Mouse (Mus musculus): ENCODE results near the gene Ppfibp1.
"Not testable (repeated sequence)": the region's sequence is repeated elsewhere in the genome, so short reads cannot be mapped to it uniquely, and the experiment has no call there.

Ppfibp1 gene

DNA sequence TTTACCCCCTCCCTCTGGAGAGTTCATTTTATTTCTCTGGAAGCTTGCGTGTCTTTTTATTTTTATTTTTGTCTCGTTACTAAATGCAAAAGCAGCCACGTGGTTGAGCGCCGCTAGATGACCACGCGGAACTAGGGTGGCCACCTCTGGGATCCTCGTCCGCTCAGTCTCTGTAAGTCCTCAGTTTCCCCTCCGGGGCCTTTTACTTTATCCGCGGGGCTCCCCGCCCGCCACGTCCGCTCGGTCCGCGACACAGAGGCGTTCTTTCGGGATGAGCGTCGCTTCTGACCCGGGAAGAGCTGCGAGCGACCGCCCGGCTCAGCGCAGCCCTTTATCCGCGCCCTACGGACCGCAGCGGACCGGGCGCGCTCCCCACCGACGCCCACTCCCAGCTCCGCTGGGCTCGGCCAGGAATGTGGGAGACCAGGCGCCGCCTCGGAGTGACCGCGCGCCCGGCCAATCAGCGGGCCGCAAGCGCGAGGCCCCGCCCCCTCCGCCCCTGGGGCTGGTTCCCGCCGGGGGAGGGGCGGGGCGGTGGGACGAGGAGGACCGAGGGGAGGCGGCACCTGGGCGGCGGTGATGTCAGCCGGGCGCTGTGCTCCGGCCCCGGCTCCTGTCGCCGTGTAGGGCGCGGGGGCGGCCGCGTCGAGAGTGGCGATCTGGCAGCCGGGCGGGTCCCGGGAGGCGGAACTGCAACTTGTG lies at the start of gene Ppfibp1:
Gene Ppfibp1, plus strand, starts transcription at position 530 of the 702 bp plus-strand sequence.
- peak; percentile 91 to 93 for DNase-seq (ENCODE audit: low spot score in 2 of 2)

DNA sequence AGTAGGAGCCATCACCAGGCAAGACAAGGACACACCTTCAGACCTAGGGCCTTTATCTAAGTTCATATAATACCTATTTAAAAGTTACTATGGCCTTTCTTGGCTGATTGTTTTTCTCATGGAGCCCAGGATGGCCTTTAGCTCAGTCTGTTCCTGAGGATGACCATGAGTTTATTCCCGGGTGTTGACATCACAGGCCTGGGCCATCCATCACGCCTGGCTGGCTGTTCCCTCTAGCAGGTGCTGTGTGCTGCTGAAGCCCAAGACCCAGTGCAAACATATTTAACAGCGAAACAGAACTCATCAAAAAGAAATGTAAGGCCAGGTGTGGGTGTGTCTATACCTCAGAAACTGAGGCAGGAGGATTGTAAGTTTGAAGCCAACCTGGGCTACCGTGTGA lies 49.4 kb upstream of the Ppfibp1 start:
- no peak for DNase-seq (ENCODE audit: low spot score in 2 of 2)

DNA sequence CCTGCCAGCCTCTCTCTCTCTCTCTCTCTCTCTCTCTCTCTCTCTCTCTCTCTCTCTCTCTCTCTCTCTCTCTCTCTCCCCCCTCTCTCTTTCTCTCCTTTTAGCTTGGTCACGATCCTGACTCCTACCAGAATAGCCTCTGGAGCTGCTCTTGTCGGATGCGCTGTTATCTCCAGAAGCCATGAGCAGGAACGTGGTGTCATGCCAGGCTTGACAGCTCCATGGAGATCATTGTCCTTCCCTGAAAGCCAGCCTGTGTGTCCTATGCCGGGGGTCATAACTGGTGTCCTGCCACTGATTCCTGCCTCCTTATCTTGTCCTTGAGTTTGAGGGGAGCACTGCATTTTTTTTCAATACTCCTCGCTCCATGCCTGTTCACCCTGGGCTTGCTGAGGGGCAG lies 43.4 kb upstream of the Ppfibp1 start:
- DNase-seq (ENCODE audit: low spot score in 2 of 2): no peak

DNA sequence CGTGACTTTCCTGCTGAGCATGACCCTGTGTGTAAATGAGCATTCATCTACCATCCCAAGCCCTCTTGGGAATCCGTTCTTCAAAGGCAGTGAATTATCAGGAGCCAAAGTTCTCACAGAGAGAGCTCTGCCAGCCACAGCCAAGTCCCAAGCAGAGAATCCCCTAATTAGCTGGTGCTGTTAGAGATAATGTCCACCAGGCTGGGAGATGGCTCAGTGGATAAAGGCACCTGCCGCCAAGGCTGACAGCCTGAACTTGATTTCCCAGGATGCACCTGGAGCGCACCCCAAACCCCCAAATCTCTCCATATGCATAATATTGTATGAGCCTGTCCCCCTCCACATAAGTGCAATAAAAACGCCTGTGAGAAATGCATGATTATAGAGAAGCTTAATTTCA lies 42.9 kb upstream of the Ppfibp1 start:
- no peak for DNase-seq (ENCODE audit: low spot score in 2 of 2)

DNA sequence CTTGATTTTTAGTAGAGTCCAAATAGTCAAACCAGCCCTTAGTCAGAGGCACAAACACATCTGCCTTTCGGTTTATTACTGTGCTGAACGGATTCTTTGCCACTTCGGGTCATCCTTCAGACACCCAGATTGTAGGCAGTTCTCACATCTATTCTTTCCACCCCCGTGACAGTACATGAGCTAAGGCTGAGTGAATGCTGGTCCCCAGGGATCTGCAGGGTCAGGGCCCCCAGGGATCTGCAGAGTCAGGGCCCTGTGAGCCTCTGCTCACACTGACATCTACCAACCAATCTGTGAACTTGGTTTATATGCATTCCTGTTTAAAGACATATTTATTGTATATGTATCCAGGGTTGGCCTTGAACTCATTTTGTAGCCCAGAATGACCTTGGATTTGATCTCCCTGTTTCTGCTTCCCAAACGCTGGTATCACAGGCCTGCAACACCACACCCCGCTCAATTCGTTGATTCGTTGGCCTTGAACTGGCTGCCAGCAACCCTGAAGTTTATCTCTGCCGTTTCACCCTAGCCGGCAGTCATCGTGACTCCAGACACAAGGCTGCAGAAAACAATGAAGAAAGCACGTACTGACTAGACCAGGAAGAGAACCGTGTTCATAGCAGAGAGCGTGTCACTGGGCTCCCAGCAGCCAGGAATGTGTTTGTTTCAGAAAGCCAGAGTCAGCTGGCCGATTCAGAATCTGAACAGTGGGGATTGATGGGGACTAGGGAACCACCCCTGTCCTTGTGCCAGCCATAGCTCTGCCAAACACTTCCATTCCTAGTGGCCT lies 42.1 kb upstream of the Ppfibp1 start:
- DNase-seq (ENCODE audit: low spot score in 2 of 2): no peak

DNA sequence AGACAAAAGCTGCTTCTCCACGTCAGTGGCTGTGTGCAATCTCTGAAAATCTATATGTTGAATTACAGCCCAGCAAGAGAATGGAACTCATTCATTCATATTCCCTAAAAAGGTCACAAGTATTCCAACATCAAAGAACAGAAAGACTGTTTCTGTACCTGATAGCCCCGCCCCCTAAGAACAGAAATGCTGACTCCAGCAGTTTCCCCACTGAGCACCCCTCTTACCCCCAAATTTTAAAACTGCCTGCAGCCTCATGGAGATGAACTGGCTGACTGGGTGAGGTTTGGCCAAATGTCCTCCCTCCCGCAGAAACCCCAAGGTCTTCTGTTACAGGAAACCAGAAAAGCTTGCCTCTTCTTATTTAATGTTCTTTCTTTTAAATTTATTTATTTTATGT lies 40.9 kb upstream of the Ppfibp1 start:
- no peak for DNase-seq (ENCODE audit: low spot score in 2 of 2)

DNA sequence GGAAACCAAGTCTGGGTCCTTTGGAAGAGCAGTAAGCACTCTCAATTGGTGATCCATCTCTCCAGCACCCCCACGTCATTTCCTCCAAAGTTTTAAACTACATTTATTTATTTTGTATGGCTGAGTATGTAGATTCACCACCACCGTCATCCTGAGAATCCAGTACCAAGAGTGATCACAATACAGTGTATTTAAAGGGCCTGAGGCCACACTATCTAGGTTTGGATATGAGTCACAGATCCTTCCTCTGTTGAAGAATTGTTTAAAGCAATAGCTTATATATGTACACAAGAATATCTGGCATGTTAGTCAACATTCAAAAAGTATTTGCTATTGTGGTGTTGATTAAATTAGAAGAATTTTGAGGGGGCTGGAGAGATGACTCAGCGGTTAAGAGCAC lies 40.0 kb upstream of the Ppfibp1 start:
- no peak for DNase-seq (ENCODE audit: low spot score in 2 of 2)

DNA sequence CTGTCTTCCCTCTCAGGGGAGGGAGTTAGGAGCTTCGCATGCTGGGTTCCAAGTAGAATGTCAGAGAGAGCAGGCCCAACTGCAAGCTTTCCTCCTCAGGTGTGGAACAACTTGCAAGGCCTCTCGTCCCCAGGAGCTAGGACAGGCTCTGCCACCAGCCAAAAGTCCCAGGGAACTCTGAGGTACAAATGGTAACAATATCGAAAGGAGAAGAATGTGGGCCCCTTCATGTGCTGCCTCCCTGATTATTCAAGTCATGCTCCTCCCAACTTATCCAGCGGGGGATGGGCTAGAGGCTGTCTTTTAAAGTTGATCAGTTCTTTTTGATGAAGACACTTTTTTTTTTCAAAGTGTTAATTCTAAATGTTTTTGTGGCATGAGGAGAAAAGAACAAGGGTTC lies 38.2 kb upstream of the Ppfibp1 start, which contains the start of gene Smco2:
Gene Smco2, plus strand, starts transcription at position 55 of the 400 bp plus-strand sequence.
- DNase-seq (ENCODE audit: low spot score in 2 of 2): no peak

DNA sequence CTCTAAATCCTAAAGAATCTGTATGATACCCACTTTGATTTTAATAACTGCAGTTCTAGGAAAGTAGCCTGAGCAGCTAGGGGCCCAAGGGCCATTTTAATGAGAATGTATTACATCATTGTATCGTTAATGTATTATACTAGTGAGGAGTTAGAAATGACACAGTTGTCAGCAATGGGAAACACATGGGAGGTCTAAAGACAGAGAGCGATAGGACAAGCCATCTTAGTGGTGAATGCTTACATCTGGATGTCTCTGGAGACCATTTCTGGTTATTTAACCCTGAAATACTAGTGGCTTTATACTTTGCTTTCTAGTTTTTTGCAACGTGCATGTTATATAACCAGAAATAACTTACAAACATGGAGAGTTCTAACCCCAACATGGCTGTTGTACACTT lies 36.4 kb upstream of the Ppfibp1 start:
- DNase-seq (ENCODE audit: low spot score in 2 of 2): no peak

DNA sequence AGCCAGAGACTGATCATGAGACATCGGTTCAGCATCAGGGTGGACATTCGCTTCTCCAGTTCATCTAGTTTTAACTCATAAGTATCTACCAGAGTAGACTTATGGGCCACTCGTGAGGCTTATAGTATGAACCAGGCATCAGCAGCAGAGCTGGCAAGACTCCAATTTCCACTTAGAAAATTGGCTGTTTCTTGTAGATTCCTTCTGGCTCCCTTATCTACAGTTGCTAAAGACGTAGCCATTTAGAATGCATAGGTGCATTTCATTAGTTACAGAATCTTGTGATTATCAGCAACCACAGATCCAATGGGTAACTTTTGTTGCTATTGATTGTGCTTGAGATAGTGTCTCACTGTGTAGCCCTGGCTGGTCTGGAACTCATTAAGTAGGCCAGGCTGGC lies 35.5 kb upstream of the Ppfibp1 start:
- no peak for DNase-seq (ENCODE audit: low spot score in 2 of 2)

DNA sequence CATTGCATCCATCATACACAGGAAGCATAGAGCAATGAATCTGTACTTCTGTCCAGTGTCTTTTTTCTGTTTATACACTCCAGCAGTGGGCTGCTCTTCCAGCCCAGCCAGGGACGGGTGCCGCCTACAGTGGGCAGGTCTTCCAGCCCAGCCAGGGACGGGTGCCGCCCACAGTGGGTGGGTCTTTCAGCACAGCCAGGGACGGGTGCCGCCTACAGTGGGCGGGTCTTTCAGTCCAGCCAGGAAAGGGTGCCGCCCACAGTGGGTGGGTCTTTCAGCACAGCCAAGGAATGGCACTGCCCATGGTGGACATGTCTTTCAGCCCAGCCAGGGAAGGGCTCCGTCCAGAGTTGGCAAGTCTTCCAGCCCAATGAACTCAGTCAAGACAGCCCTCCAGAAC lies 33.1 kb upstream of the Ppfibp1 start:
- no peak for DNase-seq (ENCODE audit: low spot score in 2 of 2)

DNA sequence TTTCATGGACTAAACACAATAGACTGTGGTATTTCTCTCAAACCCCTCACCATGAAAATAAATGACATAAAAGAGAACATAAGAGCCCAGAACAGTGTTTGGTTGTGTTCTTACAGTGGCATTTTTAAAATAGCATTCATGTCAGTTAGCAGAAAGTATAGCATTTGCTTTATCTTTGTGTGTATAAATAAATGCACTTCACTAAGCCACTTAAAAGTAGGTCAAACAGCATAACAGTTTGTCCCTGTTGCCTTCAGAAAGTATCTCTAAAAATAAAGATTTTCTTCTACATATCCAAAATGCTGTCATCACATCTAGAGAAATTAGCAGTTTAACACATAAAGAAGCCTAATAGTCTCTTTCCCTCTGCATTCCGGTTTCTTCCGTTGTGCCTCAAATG lies 30.9 kb upstream of the Ppfibp1 start:
- no peak for DNase-seq (ENCODE audit: low spot score in 2 of 2)

DNA sequence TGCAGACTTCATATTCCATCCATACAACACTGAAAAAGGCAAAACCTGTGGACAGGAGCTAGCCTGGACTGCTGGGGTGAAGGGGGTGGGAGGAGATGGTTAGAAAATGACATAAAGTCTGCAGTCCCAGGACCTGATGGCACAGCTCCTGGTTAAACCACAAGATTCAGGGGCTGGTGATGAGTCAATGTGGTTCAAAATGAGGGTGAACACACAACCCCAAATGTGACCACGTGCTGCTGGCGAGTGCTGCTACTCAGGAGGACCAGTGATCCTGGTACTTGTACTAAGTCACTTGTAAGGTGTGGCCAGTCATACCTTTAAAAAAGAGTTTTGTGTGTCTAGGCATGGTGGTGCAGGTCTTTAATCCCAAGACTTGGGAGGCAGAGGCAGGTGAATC lies 25.1 kb upstream of the Ppfibp1 start:
- DNase-seq (ENCODE audit: low spot score in 2 of 2): no peak

DNA sequence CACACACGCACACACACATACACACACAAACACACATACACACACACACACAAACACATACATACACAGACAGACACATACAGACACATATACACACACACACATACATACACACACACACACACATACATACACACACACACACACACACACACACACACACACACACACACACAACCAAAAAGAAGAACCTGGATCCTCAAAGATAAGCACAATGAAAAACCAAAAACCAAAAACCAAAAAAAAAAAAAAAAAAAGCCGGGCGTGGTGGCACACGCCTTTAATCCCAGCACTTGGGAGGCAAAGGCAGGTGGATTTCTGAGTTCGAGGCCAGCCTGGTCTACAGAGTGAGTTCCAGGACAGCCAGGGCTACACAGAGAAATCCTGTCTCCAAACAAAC lies 23.9 kb upstream of the Ppfibp1 start:
- DNase-seq (ENCODE audit: low spot score in 2 of 2): not testable (repeated sequence)

DNA sequence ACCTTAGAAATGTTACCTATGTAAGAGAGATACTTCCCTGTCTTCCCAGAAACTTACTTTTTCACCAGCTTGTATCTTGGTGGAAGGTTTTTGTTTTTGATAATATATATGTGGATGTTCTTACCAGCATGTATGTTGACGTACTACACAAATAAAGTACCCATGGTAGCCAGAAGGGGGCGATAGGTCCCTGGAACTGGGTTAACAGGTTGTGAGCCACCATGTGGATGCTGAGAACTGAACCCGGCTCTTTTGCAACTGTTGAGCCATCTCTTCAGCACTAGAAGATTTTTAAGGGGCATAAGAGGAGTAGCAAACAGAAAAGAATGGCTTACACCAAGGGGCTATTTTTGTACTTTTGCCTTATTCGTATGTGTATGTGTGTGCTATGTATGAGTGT lies 22.6 kb upstream of the Ppfibp1 start:
- no peak for DNase-seq (ENCODE audit: low spot score in 2 of 2)

DNA sequence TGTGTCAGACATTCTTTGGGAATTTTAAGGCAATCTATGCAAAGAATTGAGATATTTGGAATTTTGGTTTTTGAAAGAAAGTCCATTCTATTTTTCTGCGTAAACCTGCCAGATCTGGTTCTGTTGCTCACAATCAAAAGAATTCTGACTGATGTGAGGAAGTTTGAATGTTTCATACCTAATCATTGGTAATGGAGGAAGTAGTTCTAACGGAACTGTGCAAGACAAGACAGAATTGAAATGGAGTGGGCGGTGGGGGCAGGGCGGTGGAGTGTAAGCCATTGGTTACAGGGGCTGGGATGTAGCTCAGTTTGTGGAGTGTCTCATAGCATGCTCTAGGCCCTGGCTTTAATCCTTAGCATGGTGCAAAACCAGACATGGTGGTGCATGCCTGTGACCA lies 16.3 kb upstream of the Ppfibp1 start:
- DNase-seq (ENCODE audit: low spot score in 2 of 2): no peak

DNA sequence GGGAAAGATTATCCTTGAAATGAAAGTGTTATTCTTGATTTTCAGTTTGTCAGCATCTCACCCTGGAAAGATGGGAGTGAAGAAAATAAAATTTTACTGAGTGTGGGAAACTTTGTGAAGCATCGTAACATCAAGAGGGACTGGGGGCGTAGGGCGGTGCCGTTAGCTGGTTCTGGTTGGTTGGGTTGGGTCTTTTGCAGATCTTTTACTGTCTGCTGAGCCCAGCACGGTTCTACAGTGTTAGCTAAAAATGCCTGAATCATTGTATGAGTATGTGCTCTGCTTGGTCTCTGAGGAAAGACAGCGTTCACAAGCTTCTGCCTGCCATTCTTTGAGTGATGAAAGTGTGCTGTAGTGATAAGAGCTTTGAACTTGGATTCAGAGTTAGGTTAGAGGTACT lies 13.9 kb upstream of the Ppfibp1 start:
- no peak for DNase-seq (ENCODE audit: low spot score in 2 of 2)

DNA sequence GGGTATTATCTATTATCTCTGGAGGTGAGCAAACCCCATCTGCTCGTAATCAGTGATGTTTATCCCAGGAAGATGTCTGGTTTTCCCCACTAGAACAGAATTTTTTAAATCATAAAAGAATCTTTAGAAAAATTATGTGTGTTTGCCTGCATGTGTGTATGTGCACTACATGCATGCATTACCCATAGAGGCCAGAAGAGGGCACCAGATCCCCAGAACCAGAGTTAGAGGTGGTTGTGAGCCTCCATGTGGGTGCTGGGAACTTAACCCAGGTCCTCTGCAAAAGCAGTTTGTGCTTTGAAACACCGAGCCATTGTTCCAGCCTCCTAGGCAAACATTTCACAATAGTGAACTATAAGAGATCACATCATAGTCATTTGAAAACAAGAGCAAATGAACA lies 11.5 kb upstream of the Ppfibp1 start:
- no peak for DNase-seq (ENCODE audit: low spot score in 2 of 2)

DNA sequence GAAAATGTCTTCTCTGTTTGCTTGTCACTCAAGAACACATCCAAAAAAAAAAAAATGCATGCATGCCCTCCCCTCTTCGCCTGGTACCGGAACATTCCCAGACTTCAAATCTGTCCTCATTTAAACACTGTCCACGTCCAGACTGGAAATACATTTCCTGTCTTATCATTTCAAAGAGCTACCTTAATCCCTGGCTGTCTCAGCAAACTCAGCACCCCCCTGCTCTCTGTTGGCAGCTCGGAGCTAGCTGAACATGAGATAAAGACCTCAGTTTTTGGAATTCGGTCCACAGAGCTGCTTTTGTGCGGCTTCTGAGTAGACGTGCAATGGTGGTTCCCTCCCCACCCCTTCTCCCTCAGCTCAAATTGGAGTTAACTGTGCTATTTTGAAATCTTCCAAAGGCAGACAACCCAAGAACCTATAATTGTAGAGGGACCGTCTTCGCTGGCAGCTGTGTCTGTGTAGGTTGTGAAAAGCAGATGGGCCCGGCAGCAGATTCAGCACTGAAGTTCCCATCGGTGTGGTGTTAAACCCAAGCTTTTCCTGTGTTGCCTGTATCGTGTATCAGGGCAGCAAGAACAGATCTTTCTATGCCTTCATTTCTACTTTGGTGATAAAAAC lies 10.8 kb upstream of the Ppfibp1 start:
- DNase-seq (ENCODE audit: low spot score in 2 of 2): peak; percentile 74 to 85

DNA sequence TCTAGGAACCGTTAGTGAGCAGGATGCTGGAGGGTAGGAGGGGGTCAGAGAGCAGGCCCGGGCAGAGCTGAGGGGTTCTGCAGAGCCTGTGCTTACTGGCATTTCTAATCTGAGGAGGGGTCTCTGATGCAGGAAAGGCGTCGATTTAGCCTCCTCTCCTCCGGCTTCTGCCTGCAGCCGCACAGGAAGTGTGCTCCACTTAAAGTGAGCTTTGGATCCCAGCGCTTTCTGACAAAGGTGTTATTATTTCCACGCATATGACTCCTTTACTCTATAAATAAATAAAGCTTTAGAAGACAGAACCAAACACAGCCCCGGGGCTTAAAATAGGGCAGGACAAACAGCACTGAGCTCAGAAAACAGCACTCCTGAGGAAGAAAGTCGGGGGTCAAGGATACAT lies 9.4 kb upstream of the Ppfibp1 start:
- no peak for DNase-seq (ENCODE audit: low spot score in 2 of 2)

DNA sequence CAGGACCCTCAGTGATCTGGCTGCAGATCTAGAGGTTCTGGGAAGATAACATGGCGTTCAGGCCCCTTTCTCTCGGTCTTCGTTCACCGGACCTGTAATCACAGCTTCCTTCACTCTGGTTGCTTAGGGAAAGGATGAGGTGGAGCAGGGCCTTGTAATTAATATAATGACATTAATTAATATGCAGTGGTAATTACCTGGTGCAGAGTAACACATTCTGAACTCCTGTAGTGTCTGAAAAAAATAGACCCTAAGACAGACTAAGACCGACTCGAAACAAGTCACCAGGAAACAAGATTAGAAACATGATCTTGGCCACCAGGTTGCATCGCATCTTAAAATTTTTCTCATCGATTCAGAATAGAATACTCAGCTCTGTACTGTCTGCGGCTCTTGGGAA lies 8.4 kb upstream of the Ppfibp1 start:
- no peak for DNase-seq (ENCODE audit: low spot score in 2 of 2)

DNA sequence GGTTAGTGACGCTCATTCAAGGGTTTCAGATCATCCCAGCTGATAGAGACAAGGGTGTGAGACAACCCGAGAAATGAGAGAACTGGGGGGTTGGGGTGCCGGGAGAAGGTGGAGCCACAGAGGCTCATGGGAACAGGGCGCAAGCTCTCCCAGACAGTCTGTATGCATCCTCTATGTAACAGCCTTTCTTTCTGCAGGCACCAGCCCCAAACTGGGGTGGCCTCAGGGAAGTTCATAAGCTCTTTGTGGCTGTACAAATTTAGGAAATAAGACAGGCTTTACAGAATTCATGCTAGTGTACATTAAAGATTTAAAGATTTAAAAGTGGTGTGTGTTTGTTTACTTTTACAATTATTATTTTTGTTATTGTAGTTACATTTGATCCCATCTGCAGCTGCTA lies 8.0 kb upstream of the Ppfibp1 start:
- no peak for DNase-seq (ENCODE audit: low spot score in 2 of 2)
